Mouse (Mus musculus): ENCODE measurements at regions not wholly inside any gene's neighbourhood (a gene's known extent, or its start where the extent isn't known, plus 50 kb on each side); places are given as distances from the start of the nearest gene placed in this dataset.

- no peak overlapping the region for H3ac ChIP-seq (ENCODE audit: control insufficient read depth, insufficient read length, low read depth)
- H3K79me2 ChIP-seq (ENCODE audit: control insufficient read depth, insufficient read depth): no peaks in the 10 kb centered on the region
- H3K79me3 ChIP-seq (ENCODE audit: low read depth): no peaks in the 10 kb centered on the region
- H3K36me3 ChIP-seq (ENCODE audit: control insufficient read depth, insufficient read depth): no peaks in the 10 kb centered on the region
- TF ChIP-seq CEBPB (IDR thresholded peaks at IDR 0.05; ENCODE audit: low read depth) (no peak), CTCF (IDR thresholded peaks at IDR 0.05; ENCODE audit: control insufficient read depth, insufficient read depth, insufficient read length) (no peak), USF1 (IDR thresholded peaks at IDR 0.05; ENCODE audit: low read depth) (no peak), MAX (IDR thresholded peaks at IDR 0.05) (no peak), FOSL1 (IDR thresholded peaks at IDR 0.05; ENCODE audit: insufficient read depth, low read length, poor library complexity, severe bottlenecking) (no peak), MYOD1 (IDR thresholded peaks at IDR 0.05; ENCODE audit: control insufficient read depth, insufficient read length, low read depth) (no peak), MYOG (IDR thresholded peaks at IDR 0.05; ENCODE audit: control insufficient read depth, extremely low read depth, insufficient read length) (no peak)
- H3K27me3 ChIP-seq (ENCODE audit: control insufficient read depth, insufficient read depth, insufficient read length): no peaks in the 10 kb centered on the region
- H3K4me3 ChIP-seq (ENCODE audit: insufficient read depth, poor library complexity, severe bottlenecking): no peak overlapping the region
These were observed 181.2 kb downstream of the Npr3 start for GRCm38 (mm10) chr15:11725620-11726530.

DNA sequence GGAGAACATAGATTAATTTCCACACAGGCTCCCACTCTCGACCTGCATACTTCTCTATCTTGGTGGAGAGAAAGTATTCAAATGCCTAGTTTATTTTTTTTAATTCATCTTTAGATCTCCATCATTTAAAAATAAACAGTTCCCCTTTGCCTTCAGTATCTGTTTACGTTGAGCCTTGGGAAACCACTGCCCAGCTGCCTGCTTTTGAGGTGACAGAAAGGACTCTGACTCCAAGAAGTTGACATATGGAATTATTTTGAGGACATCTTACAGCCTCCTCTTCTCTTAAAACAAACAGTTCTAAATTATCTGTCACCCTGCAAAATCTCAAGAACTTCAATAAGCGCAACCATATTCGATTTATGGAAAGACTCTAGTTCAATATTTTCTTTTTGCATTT, 186.4 kb downstream of the Npr3 start:
- H3K36me3 ChIP-seq (ENCODE audit: control insufficient read depth, insufficient read depth): no peaks in the 10 kb centered on the region
- no peaks in the 10 kb centered on the region for H3K79me3 ChIP-seq (ENCODE audit: low read depth)
- H3ac ChIP-seq (ENCODE audit: control insufficient read depth, insufficient read length, low read depth): no peak overlapping the region
- no peak for TF ChIP-seq CEBPB (IDR thresholded peaks at IDR 0.05; ENCODE audit: low read depth)
- H3K79me2 ChIP-seq (ENCODE audit: control insufficient read depth, insufficient read depth): no peaks in the 10 kb centered on the region
- no peak overlapping the region for H3K4me3 ChIP-seq (ENCODE audit: insufficient read depth, poor library complexity, severe bottlenecking)
- H3K27me3 ChIP-seq (ENCODE audit: control insufficient read depth, insufficient read depth, insufficient read length): no peaks in the 10 kb centered on the region

GRCm38 (mm10) chr15:11716168-11716842, 190.8 kb downstream of the Npr3 start:
- no peak overlapping the region for H3ac ChIP-seq (ENCODE audit: control insufficient read depth, insufficient read length, low read depth)
- no peaks in the 10 kb centered on the region for H3K79me2 ChIP-seq (ENCODE audit: control insufficient read depth, insufficient read depth)
- no peaks in the 10 kb centered on the region for H3K79me3 ChIP-seq (ENCODE audit: low read depth)
- TF ChIP-seq CTCF (IDR thresholded peaks at IDR 0.05; ENCODE audit: control insufficient read depth, insufficient read depth, insufficient read length) (no peak), MYOD1 (IDR thresholded peaks at IDR 0.05; ENCODE audit: control insufficient read depth, insufficient read length, low read depth) (no peak), MAX (IDR thresholded peaks at IDR 0.05) (no peak), FOSL1 (IDR thresholded peaks at IDR 0.05; ENCODE audit: insufficient read depth, low read length, poor library complexity, severe bottlenecking) (no peak), USF1 (IDR thresholded peaks at IDR 0.05; ENCODE audit: low read depth) (no peak), CEBPB (IDR thresholded peaks at IDR 0.05; ENCODE audit: low read depth) (no peak), MYOG (IDR thresholded peaks at IDR 0.05; ENCODE audit: control insufficient read depth, extremely low read depth, insufficient read length) (no peak)
- no peaks in the 10 kb centered on the region for H3K36me3 ChIP-seq (ENCODE audit: control insufficient read depth, insufficient read depth)
- H3K4me3 ChIP-seq (ENCODE audit: insufficient read depth, poor library complexity, severe bottlenecking): no peak overlapping the region
- H3K27me3 ChIP-seq (ENCODE audit: control insufficient read depth, insufficient read depth, insufficient read length): no peaks in the 10 kb centered on the region

- no peaks in the 10 kb centered on the region for H3K79me2 ChIP-seq (ENCODE audit: control insufficient read depth, insufficient read depth)
- no peak overlapping the region for H3ac ChIP-seq (ENCODE audit: control insufficient read depth, insufficient read length, low read depth)
- no peaks in the 10 kb centered on the region for H3K79me3 ChIP-seq (ENCODE audit: low read depth)
- no peaks in the 10 kb centered on the region for H3K36me3 ChIP-seq (ENCODE audit: control insufficient read depth, insufficient read depth)
- no peak overlapping the region for H3K4me3 ChIP-seq (ENCODE audit: insufficient read depth, poor library complexity, severe bottlenecking)
- no peaks in the 10 kb centered on the region for H3K27me3 ChIP-seq (ENCODE audit: control insufficient read depth, insufficient read depth, insufficient read length)
- TF ChIP-seq MYOD1 (IDR thresholded peaks at IDR 0.05; ENCODE audit: control insufficient read depth, insufficient read length, low read depth): no peak
- no peak for TF ChIP-seq USF1 (IDR thresholded peaks at IDR 0.05; ENCODE audit: low read depth)
- TF ChIP-seq FOSL1 (IDR thresholded peaks at IDR 0.05; ENCODE audit: insufficient read depth, low read length, poor library complexity, severe bottlenecking): no peak
- no peak for TF ChIP-seq MAX (IDR thresholded peaks at IDR 0.05)
- no peak for TF ChIP-seq CEBPB (IDR thresholded peaks at IDR 0.05; ENCODE audit: low read depth)
- TF ChIP-seq MYOG (IDR thresholded peaks at IDR 0.05; ENCODE audit: control insufficient read depth, extremely low read depth, insufficient read length): no peak
- no peak for TF ChIP-seq CTCF (IDR thresholded peaks at IDR 0.05; ENCODE audit: control insufficient read depth, insufficient read depth, insufficient read length)
These were observed 194.4 kb downstream of the Npr3 start for GRCm38 (mm10) chr15:11712481-11713274.

- H3K79me3 ChIP-seq (ENCODE audit: low read depth): no peaks in the 10 kb centered on the region
- H3K79me2 ChIP-seq (ENCODE audit: control insufficient read depth, insufficient read depth): no peaks in the 10 kb centered on the region
- H3K4me3 ChIP-seq (ENCODE audit: insufficient read depth, poor library complexity, severe bottlenecking): no peak overlapping the region
- H3K27me3 ChIP-seq (ENCODE audit: control insufficient read depth, insufficient read depth, insufficient read length): no peaks in the 10 kb centered on the region
- no peak overlapping the region for H3ac ChIP-seq (ENCODE audit: control insufficient read depth, insufficient read length, low read depth)
- TF ChIP-seq CEBPB (IDR thresholded peaks at IDR 0.05; ENCODE audit: low read depth) (no peak), FOSL1 (IDR thresholded peaks at IDR 0.05; ENCODE audit: insufficient read depth, low read length, poor library complexity, severe bottlenecking) (no peak), MYOG (IDR thresholded peaks at IDR 0.05; ENCODE audit: control insufficient read depth, extremely low read depth, insufficient read length) (no peak), USF1 (IDR thresholded peaks at IDR 0.05; ENCODE audit: low read depth) (no peak)
- H3K36me3 ChIP-seq (ENCODE audit: control insufficient read depth, insufficient read depth): no peaks in the 10 kb centered on the region
These were observed 205.8 kb downstream of the Npr3 start for GRCm38 (mm10) chr15:11701246-11701645.

Data from C2C12 (cell line).